Mouse (Mus musculus) G1E (cell line): ENCODE results near the gene Mum1.

Experiments used
- CTCF ChIP-seq: IDR thresholded peaks from 2 replicates; pipeline ENCODE4 v1.5.1; 2012; ENCODE audit warnings: low read depth, low read length, inconsistent platforms, mixed read lengths
- GATA1 ChIP-seq: IDR thresholded peaks from 2 replicates; pipeline ENCODE4 v1.6.1; 2012; ENCODE audit warnings: borderline replicate concordance, low read length, inconsistent platforms, mixed read lengths
- GATA2 ChIP-seq: IDR thresholded peaks from 2 replicates; pipeline ENCODE4 v1.6.1; 2012; ENCODE audit warnings: low read depth, low read length, inconsistent platforms, borderline replicate concordance
- POLR2AphosphoS5 ChIP-seq: IDR thresholded peaks from 2 replicates; pipeline ENCODE4 v1.6.1; 2012; ENCODE audit warnings: low read depth, low read length, inconsistent platforms; ENCODE audit not compliant: insufficient replicate concordance

- no peak for TF ChIP-seq CTCF
- no peak for TF ChIP-seq GATA1
- TF ChIP-seq POLR2AphosphoS5 = no peak
- no peak for TF ChIP-seq GATA2
Observed at GRCm38 (mm10) chr10:80179068-80180051, 46.9 kb upstream of the Mum1 start, which contains the start of gene Efna2.
